Comparison of ENCODE assay signal across 25 mouse cellular contexts in the genomic region with DNA sequence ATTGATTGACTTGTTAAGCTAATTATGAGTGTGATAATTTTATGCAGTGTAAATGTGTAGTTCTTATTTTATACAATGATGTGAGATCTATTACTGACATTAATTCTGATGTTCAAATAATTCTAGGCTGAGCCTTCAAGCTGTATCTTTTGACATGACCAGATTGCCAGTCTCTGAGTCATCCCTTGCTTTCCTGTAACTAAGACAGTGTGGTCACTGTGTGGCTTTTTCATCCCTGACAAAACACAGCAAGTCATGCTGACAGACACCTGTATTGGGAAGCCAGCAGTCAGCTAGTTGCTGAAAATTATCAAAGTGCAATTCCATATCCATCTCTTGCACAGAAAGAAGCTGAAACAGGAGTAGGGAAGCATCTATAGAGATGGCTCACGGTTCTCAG.
"Had no signal": no experiment of that assay in that cellular context is flagged by ENCODE, and none has a peak within 500 bp of the region (broad histone marks: within the 10 kb centered on the region; RNA-seq: fewer than 3 reads in every experiment).

No protein-coding gene starts in this region.

- H3K4me1 ChIP-seq: heart, embryonic 10.5 days; heart, embryonic 12.5 days; hindbrain, embryonic 13.5 days; hindbrain, embryonic 15.5 days; kidney, embryonic 15.5 days; limb, embryonic 10.5 days; limb, embryonic 12.5 days; liver, embryonic 13.5 days; liver, embryonic 15.5 days had no signal

- H3K9ac ChIP-seq: heart, embryonic 12.5 days; hindbrain, embryonic 13.5 days; hindbrain, embryonic 15.5 days; kidney, embryonic 15.5 days; limb, embryonic 12.5 days; liver, embryonic 13.5 days; liver, embryonic 15.5 days had no signal

- H3K36me3 ChIP-seq: heart, embryonic 10.5 days; heart, embryonic 12.5 days; hindbrain, embryonic 13.5 days; hindbrain, embryonic 15.5 days; kidney, embryonic 15.5 days; limb, embryonic 10.5 days; limb, embryonic 12.5 days; liver, embryonic 13.5 days; liver, embryonic 15.5 days had no signal

- H3K9me3 ChIP-seq: heart, embryonic 10.5 days; heart, embryonic 12.5 days; hindbrain, embryonic 13.5 days; hindbrain, embryonic 15.5 days; kidney, embryonic 15.5 days; limb, embryonic 10.5 days; limb, embryonic 12.5 days; liver, embryonic 13.5 days; liver, embryonic 15.5 days had no signal

- H3K27ac ChIP-seq: heart, embryonic 10.5 days; hindbrain, embryonic 13.5 days; hindbrain, embryonic 15.5 days; hindbrain, postnatal 0 days; kidney, embryonic 15.5 days; kidney, postnatal 0 days; left cerebral cortex, adult 2 months; limb, embryonic 10.5 days; limb, embryonic 12.5 days; liver, embryonic 13.5 days; liver, embryonic 15.5 days had no signal

- H3K4me2 ChIP-seq: heart, embryonic 12.5 days; hindbrain, embryonic 13.5 days; hindbrain, embryonic 15.5 days; kidney, embryonic 15.5 days; limb, embryonic 12.5 days; liver, embryonic 11.5 days; liver, embryonic 13.5 days; liver, embryonic 15.5 days had no signal

- H3K27me3 ChIP-seq: heart, embryonic 12.5 days; hindbrain, embryonic 13.5 days; hindbrain, embryonic 15.5 days; kidney, embryonic 15.5 days; limb, embryonic 12.5 days; liver, embryonic 13.5 days; liver, embryonic 15.5 days had no signal

- H3K4me3 ChIP-seq: heart, embryonic 10.5 days; heart, embryonic 12.5 days; hindbrain, embryonic 13.5 days; hindbrain, embryonic 15.5 days; kidney, embryonic 15.5 days; left cerebral cortex, adult 2 months; limb, embryonic 10.5 days; limb, embryonic 12.5 days; liver, embryonic 13.5 days; liver, embryonic 15.5 days had no signal

- ATAC-seq: hindbrain, postnatal 0 days; intestine, embryonic 16.5 days had no signal

- DNase-seq: gastrocnemius, postnatal 14 days; gastrocnemius, postnatal 36 days; heart, adult 18-20 months; heart, postnatal 10 days; kidney, adult 11 months; kidney, adult 2 months; kidney, adult 9 months; kidney, postnatal 14 days; kidney, postnatal 36 days; layer of hippocampus, adult 9-11 months; liver; liver, embryonic 13.5 days had no signal
